Mouse (Mus musculus): ENCODE results near the gene Nme1. TPM values are rescaled to one million over a fixed set of nuclear protein-coding genes. Genes with fewer than 3 reads are reported as not detected.
A peak's percentile ranks its signal among the peaks of the same experiment; 100 is the strongest.

Nme1 gene
- polyA plus RNA-seq, 1 experiment, result 89.9 TPM

GRCm38 (mm10) chr11:93972951-93973350 lies 4.6 kb upstream of the Nme1 start:
- TF ChIP-seq CTCF (IDR thresholded peaks at IDR 0.05; ENCODE audit: control insufficient read depth, insufficient read depth, low read length), result no peak
- H3K4me3 ChIP-seq (replicated peaks; ENCODE audit: control insufficient read depth, low read depth, low read length), result no peak overlapping the region
- no peaks in the 10 kb centered on the region; the same call in 1 of the 2 replicates for H3K4me1 ChIP-seq (ENCODE audit: control insufficient read depth, insufficient read depth, low read length)
- WGBS, result 88% methylated on average over 5 of the region's 5 CpGs
- H3K27ac ChIP-seq (ENCODE audit: control insufficient read depth, insufficient read depth, low read depth, low read length, poor library complexity), result no peak overlapping the region

- Histone ChIP-seq H3K4me1 (ENCODE audit: control insufficient read depth, insufficient read depth, low read length) (no peaks in the 10 kb centered on the region; the same call in 1 of the 2 replicates), H3K27ac (ENCODE audit: control insufficient read depth, insufficient read depth, low read depth, low read length, poor library complexity) (no peak overlapping the region), H3K4me3 (replicated peaks; ENCODE audit: control insufficient read depth, low read depth, low read length) (no peak overlapping the region)
- 87% methylated on average over 1 of the region's 1 CpGs for WGBS
- TF ChIP-seq CTCF (IDR thresholded peaks at IDR 0.05; ENCODE audit: control insufficient read depth, insufficient read depth, low read length) (no peak), POLR2A (IDR thresholded peaks at IDR 0.05; ENCODE audit: borderline replicate concordance, control insufficient read depth, low read depth, low read length) (no peak)
Measured at GRCm38 (mm10) chr11:93969799-93970198, 1.5 kb upstream of the Nme1 start.

- TF ChIP-seq POLR2A (IDR thresholded peaks at IDR 0.05; ENCODE audit: borderline replicate concordance, control insufficient read depth, low read depth, low read length) (no peak), CTCF (IDR thresholded peaks at IDR 0.05; ENCODE audit: control insufficient read depth, insufficient read depth, low read length) (no peak)
- Histone ChIP-seq H3K4me3 (replicated peaks; ENCODE audit: control insufficient read depth, low read depth, low read length) (no peak overlapping the region), H3K27ac (ENCODE audit: control insufficient read depth, insufficient read depth, low read depth, low read length, poor library complexity) (no peak overlapping the region), H3K4me1 (ENCODE audit: control insufficient read depth, insufficient read depth, low read length) (no peaks in the 10 kb centered on the region; the same call in 1 of the 2 replicates)
- WGBS, result 88% methylated on average over 6 of the region's 6 CpGs
Measured at GRCm38 (mm10) chr11:93969171-93969570, 850 bp upstream of the Nme1 start.

GRCm38 (mm10) chr11:93968848-93969128 lies 467 bp upstream of the Nme1 start:
- H3K4me1 ChIP-seq (ENCODE audit: control insufficient read depth, insufficient read depth, low read length), result no peaks in the 10 kb centered on the region; the same call in 1 of the 2 replicates
- TF ChIP-seq POLR2A (IDR thresholded peaks at IDR 0.05; ENCODE audit: borderline replicate concordance, control insufficient read depth, low read depth, low read length), result no peak
- no peak for TF ChIP-seq CTCF (IDR thresholded peaks at IDR 0.05; ENCODE audit: control insufficient read depth, insufficient read depth, low read length)
- no peak overlapping the region for H3K4me3 ChIP-seq (replicated peaks; ENCODE audit: control insufficient read depth, low read depth, low read length)
- no peak overlapping the region for H3K27ac ChIP-seq (ENCODE audit: control insufficient read depth, insufficient read depth, low read depth, low read length, poor library complexity)
- WGBS, result 37% methylated on average over 6 of the region's 6 CpGs

GRCm38 (mm10) chr11:93967381-93967780 lies 940 bp downstream of the Nme1 start:
- WGBS, result 5% methylated on average over 11 of the region's 11 CpGs
- H3K4me3 ChIP-seq (replicated peaks; ENCODE audit: control insufficient read depth, low read depth, low read length), result peak overlapping the region; percentile 95
- no peaks in the 10 kb centered on the region; the same call in 1 of the 2 replicates for H3K4me1 ChIP-seq (ENCODE audit: control insufficient read depth, insufficient read depth, low read length)
- no peak overlapping the region for H3K27ac ChIP-seq (ENCODE audit: control insufficient read depth, insufficient read depth, low read depth, low read length, poor library complexity)
- TF ChIP-seq POLR2A (IDR thresholded peaks at IDR 0.05; ENCODE audit: borderline replicate concordance, control insufficient read depth, low read depth, low read length) (no peak), CTCF (IDR thresholded peaks at IDR 0.05; ENCODE audit: control insufficient read depth, insufficient read depth, low read length) (no peak)

GRCm38 (mm10) chr11:93965391-93965790 lies 2.9 kb downstream of the Nme1 start:
- WGBS, result 78% methylated on average over 6 of the region's 6 CpGs
- Histone ChIP-seq H3K27ac (ENCODE audit: control insufficient read depth, insufficient read depth, low read depth, low read length, poor library complexity) (no peak overlapping the region), H3K4me1 (ENCODE audit: control insufficient read depth, insufficient read depth, low read length) (no peaks in the 10 kb centered on the region; the same call in 1 of the 2 replicates), H3K4me3 (replicated peaks; ENCODE audit: control insufficient read depth, low read depth, low read length) (no peak overlapping the region)
- TF ChIP-seq CTCF (IDR thresholded peaks at IDR 0.05; ENCODE audit: control insufficient read depth, insufficient read depth, low read length) (no peak), POLR2A (IDR thresholded peaks at IDR 0.05; ENCODE audit: borderline replicate concordance, control insufficient read depth, low read depth, low read length) (no peak)

GRCm38 (mm10) chr11:93963013-93963412 lies 5.3 kb downstream of the Nme1 start:
- Histone ChIP-seq H3K4me1 (ENCODE audit: control insufficient read depth, insufficient read depth, low read length) (no peaks in the 10 kb centered on the region), H3K27ac (ENCODE audit: control insufficient read depth, insufficient read depth, low read depth, low read length, poor library complexity) (no peak overlapping the region), H3K4me3 (replicated peaks; ENCODE audit: control insufficient read depth, low read depth, low read length) (no peak overlapping the region)
- TF ChIP-seq POLR2A (IDR thresholded peaks at IDR 0.05; ENCODE audit: borderline replicate concordance, control insufficient read depth, low read depth, low read length) (no peak), CTCF (IDR thresholded peaks at IDR 0.05; ENCODE audit: control insufficient read depth, insufficient read depth, low read length) (no peak)
- 73% methylated on average over 4 of the region's 4 CpGs for WGBS

- no peak for TF ChIP-seq CTCF (IDR thresholded peaks at IDR 0.05; ENCODE audit: control insufficient read depth, insufficient read depth, low read length)
- TF ChIP-seq POLR2A (IDR thresholded peaks at IDR 0.05; ENCODE audit: borderline replicate concordance, control insufficient read depth, low read depth, low read length), result no peak
Measured at GRCm38 (mm10) chr11:93961482-93961881, 6.8 kb downstream of the Nme1 start.

GRCm38 (mm10) chr11:93957746-93958145 lies 10.6 kb downstream of the Nme1 start:
- H3K4me1 ChIP-seq (ENCODE audit: control insufficient read depth, insufficient read depth, low read length), result peaks cover 2% of the 10 kb centered on the region
- TF ChIP-seq CTCF (IDR thresholded peaks at IDR 0.05; ENCODE audit: control insufficient read depth, insufficient read depth, low read length), result no peak
- no peak for TF ChIP-seq POLR2A (IDR thresholded peaks at IDR 0.05; ENCODE audit: borderline replicate concordance, control insufficient read depth, low read depth, low read length)
- H3K4me3 ChIP-seq (replicated peaks; ENCODE audit: control insufficient read depth, low read depth, low read length), result no peak overlapping the region
- H3K27ac ChIP-seq (ENCODE audit: control insufficient read depth, insufficient read depth, low read depth, low read length, poor library complexity), result no peak overlapping the region
- WGBS, result 79% methylated on average over 4 of the region's 4 CpGs

More at GRCm38 (mm10) chr11:93961482-93961881, 6.8 kb downstream of the Nme1 start:
- no peaks in the 10 kb centered on the region for H3K4me1 ChIP-seq (ENCODE audit: control insufficient read depth, insufficient read depth, low read length)
- no peak overlapping the region for H3K4me3 ChIP-seq (replicated peaks; ENCODE audit: control insufficient read depth, low read depth, low read length)
- 89% methylated on average over 6 of the region's 6 CpGs for WGBS
- no peak overlapping the region for H3K27ac ChIP-seq (ENCODE audit: control insufficient read depth, insufficient read depth, low read depth, low read length, poor library complexity)
